Mouse (Mus musculus): ENCODE measurements at regions not wholly inside any gene's neighbourhood (a gene's known extent, or its start where the extent isn't known, plus 50 kb on each side); places are given as distances from the start of the nearest gene placed in this dataset.

DNA sequence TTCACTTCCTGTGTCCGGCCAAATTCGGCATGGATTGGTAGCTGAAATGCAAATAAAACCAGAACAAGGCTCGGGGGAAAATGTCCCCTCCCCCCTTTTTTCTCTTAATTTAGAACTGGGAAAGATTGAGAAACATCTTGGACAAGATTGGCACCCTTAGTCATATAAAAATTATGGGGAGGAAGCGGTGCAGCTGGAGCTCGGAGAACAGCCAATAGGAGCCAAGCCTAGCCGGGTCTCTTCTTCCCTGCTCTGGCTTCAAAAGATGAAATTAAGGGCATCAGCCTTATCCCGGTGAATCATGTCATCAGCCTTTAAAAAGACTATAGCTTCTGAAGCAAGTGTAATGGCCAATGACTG lies 213.3 kb upstream of the Amigo2 start:
- no peak for DNase-seq (ENCODE audit: low spot score)

DNA sequence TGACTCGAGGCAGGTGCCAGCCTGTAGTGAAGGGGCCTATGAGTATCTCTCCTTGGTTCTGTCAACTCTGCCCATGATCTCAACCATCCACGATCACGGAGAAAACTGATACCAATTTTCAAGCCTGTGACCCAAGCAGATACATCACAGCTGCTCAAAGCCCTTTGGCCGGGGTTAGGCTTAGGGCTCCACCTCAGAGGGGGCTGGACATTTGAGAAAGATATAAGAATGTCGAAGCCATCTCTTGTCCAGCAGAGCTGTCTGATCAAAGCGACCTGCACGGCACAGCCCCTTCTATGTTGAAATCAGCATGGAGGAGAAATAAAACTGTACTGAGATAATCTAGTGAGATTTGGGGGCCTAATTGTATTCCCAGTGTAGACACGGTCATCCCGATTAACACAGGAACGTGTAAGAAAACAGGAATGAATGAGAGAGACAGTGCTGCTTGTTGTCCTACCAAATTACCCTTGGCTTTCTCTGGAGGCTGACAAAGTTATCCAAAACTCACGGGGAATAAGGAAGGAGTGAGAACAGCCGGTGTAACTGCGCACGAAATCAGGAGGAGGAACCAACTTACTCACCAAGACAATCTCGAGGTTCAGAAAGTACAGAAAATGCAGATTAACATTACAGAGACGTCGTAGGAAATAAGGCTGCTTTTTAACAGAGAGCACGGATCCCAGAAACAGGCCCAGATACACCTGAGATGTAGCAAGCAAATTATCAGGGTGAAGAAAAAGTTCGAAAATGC lies 212.7 kb upstream of the Amigo2 start:
- no peak for DNase-seq (ENCODE audit: low spot score)

DNA sequence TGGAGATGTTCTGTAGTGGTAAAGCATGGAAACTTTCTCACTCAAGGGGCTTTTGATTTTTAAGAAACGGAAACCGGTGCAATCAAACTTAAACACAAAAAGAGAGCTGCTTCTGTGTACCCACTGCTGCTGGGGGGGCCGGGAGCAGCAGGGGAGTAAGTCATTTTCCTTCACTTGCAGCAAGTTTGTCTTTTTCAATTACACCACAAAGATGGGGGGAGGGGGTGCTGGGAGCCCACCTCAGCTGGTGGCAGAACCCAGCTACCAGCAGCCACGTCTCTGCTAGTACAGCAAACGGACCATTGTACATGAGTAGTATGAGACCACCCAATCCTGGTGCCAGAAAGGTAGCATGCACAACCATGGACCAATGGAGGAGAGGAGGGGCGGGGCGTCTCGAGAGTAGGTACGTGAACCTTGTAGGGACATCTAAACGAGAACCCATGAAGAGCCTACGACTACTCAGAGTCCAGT lies 211.7 kb upstream of the Amigo2 start:
- no peak for DNase-seq (ENCODE audit: low spot score)

DNA sequence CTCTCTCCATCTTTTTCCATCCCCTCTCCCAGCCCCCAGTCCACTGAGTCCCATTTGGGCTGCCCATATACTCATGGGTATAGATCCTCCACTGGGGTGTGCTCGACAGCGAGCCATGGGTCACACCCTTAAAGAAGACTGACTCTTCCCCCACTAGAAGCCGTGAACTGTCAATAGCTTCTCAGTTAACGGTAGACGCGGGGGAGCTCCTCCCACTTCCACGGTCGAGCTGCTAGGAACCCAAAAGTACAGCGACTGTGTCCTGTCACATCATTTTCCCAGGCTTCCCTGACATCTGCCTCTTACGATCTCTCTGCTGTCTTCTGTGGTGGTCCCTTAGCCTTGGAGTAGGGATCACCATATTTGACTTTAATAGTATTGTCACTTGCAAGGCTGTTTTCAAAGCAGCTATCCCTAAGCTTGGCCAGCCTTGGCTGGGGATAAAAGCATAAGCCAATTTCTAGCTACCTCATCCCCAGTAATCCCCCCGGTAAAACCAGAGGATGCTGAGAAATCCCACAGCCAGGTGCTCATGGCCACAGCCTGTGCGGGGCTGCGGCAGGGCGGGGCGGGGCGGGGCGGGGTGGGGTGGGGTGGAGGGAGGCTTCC lies 211.2 kb upstream of the Amigo2 start:
- DNase-seq (ENCODE audit: low spot score) = no peak

DNA sequence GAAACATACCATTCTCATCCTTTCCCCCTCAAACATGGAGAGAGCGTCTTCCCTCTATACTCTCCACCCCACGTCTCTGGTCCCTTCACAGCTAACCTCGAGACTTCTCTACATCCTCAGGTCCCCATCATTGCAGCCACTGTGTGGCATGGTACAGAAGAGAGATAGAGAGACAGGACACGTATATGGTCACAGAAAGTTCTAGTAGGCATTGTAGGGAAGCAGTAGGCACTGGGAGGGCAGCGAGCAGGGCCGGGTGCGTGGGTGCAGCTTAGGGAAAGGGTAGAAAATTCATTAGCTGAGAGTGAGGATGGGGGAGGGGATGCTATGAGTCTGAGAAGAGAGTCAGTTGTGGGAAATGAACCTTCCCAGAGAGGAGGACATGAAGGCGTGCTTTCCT lies 210.4 kb upstream of the Amigo2 start:
- DNase-seq (ENCODE audit: low spot score) = no peak

DNA sequence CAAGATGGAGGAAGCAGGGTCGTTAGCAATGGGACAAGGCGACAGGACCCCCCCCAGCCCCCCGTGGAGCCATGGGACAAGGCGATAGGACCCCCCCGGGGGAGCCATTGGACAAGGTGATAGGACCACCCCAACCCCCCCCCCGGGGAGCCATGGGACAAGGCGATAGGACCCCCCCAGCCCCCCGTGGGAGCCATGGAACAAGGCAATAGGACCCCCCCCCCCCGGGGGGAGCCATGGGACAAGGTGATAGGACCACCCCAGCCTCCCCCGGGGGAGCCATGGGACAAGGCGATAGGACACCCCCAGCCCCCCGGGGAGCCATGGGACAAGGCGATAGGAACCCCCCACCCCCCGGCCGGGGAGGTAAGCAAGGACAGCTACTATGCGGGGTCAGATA lies 209.9 kb upstream of the Amigo2 start:
- DNase-seq (ENCODE audit: low spot score) = no peak

DNA sequence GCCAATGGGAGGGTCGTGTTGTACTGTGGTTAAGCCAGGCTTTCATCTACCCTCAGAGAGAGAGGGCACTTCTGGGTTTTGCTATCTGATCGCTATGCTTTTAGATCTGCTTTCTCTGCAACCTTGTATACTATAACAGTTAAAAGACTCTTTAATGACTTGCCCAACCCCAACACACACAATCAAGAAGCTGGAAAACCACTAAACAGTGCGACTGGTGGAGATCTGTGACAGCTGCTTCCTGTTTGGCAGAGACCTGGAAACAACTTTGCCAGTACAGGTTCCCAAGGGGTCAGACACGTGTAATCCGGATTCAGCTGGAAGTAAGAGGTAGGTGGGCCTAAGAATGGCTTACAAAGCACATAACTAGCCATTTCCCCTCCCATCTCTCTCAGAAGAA lies 208.6 kb upstream of the Amigo2 start:
- no peak for DNase-seq (ENCODE audit: low spot score)

DNA sequence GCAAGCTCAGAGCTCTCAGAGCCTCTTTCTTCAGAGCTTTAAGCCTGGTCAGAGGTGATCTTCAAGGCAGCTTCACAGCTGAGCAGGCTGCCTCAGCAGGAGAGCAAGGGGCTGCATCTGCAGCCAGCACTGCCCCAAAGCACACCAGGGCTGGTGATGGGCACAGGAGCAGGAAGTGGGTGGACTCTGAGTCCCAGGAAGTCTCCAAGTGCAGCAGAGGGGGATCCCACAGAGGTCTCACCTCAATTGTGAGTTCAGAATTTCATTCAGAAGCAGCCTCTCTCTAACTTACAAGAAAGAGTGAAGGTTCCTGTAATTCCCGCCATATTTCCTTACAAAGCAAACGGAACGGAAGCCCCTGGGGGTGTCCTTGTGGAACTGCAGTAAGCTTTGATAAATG lies 202.6 kb upstream of the Amigo2 start:
- DNase-seq (ENCODE audit: low spot score) = no peak

DNA sequence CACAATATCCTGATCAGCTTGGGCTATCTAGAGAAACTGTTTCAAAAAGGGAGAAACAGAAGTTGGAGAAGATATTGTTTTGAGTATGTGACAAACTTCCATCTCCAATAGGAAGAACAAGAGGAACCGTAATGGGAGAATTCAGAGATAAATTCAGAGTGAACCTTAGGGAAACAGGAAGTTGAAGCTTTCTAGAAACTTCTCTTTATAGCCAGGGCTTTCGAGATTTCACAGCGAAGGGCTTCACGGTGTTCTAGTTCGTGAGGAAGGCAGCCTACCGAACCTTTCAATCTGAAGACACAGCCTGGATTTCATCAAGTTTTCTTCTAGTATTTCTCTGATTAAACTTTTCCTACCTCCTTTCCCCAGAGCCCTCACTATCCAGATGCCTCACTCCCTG lies 201.9 kb upstream of the Amigo2 start:
- DNase-seq (ENCODE audit: low spot score) = no peak

DNA sequence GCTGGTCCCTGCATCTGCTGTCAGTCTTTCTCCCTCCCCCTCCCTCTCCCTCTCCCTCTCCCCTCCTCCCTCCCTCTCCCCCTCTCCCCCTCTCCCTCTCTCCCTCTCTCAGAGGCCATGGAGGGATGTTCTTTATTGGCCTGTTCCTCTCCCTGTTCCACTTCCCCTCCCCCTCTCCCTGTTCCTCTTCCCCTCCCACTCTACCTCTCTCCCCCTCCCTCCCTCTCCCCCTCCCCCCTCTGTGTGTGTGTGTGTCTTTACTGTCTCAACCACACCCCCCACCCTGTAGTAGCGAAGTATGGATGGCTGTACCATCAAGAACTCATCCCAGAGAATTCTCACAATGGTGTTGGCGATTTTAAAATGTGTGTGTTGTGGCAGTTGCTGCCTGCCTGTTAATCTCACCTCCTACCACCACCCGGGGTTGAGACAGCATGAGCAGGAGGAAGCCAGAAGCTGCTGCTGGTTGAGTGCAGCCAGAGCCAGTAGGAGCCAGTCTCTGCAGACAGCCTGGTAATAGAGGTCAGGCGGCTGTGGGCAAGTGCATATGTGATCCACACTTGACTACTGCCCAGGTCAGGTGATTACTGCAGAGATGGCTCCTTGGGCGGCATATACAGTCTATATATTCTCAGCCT lies 201.3 kb upstream of the Amigo2 start:
- no peak for DNase-seq (ENCODE audit: low spot score)

DNA sequence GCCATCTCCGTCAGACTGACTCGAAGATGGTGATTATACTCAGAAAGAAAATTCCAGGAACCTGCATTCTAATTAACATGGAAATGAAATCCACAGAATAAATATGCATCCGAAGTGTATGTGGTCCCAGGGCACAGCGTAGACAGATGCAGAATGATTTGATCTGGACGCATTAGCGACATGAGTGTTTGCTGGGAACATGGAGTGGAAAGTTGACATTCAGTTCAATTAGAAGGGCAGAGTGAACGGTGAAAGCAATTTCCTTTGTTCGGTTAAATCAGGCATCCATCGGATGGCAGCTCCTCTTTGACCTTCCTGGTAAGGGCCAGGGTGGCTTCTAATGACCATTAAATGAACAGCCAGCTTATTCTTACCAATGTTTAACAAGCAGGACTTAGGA lies 199.1 kb upstream of the Amigo2 start:
- no peak for DNase-seq (ENCODE audit: low spot score)

DNA sequence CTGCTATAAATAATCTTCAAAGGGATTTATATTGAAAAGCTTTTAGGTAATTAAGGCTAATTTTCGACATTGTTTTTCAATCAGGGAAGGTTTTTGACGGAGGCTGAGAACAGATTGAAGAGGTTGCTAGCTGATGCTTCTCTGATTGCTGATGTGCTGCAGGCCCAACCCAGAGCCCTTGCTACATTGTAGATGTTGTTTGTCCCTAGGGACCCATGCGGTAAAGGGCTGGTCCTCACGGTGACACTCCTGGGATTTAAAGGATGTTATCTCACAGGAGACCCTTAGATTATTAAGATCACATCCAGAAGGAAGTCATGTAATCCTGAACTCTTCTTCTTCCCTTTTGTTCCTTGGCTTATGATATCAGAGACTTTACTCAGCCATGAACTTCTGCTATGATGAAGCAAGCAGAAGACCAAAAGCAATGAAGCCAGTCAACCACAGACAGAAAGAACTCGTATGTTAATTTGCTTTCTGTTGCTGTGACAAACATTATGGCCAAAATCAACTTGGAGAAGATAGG lies 191.2 kb upstream of the Amigo2 start:
- no peak for DNase-seq (ENCODE audit: low spot score)

Data from ovary, postnatal 36 days (tissue).